Mouse (Mus musculus) forebrain, embryonic 15.5 days (tissue): ENCODE measurements at regions not wholly inside any gene's neighbourhood (a gene's known extent, or its start where the extent isn't known, plus 50 kb on each side); places are given as distances from the start of the nearest gene placed in this dataset.

Experiments used
- ATAC-seq: fragments of 200-750 bp; cut with Nextera tagmentation; replicated peaks from 2 replicates; pipeline ENCODE4 v1.8.0; 2017; ENCODE audit warnings: mild to moderate bottlenecking, moderate TSS enrichment, moderate library complexity
- H3K27ac ChIP-seq: fragments of 300-500 bp; sonication (generic); replicated peaks from 2 replicates; pipeline ENCODE4 v1.5.1; 2015; ENCODE audit warnings: mild to moderate bottlenecking, inconsistent platforms
- H3K27me3 ChIP-seq: fragments of 300-500 bp; sonication (generic); 2 replicates; pipeline ENCODE4 v1.6.1; 2015; ENCODE audit warnings: inconsistent platforms
- H3K36me3 ChIP-seq: fragments of 300-500 bp; sonication (generic); 2 replicates; pipeline ENCODE4 v1.6.1; 2015; ENCODE audit warnings: mild to moderate bottlenecking, inconsistent platforms
- H3K4me1 ChIP-seq: fragments of 300-500 bp; sonication (generic); 2 replicates; pipeline ENCODE4 v1.6.1; 2015; ENCODE audit warnings: inconsistent platforms
- H3K4me2 ChIP-seq: fragments of 300-500 bp; sonication (generic); replicated peaks from 2 replicates; pipeline ENCODE4 v1.6.1; 2015; ENCODE audit warnings: mild to moderate bottlenecking, inconsistent platforms
- H3K4me3 ChIP-seq: fragments of 300-500 bp; sonication (generic); 2 replicates; pipeline ENCODE4 v1.5.1; 2015; ENCODE audit warnings: mild to moderate bottlenecking, inconsistent platforms
- H3K9ac ChIP-seq: fragments of 300-500 bp; sonication (generic); replicated peaks from 2 replicates; pipeline ENCODE4 v1.6.1; 2015; ENCODE audit warnings: mild to moderate bottlenecking, inconsistent platforms
- H3K9me3 ChIP-seq: fragments of 300-500 bp; sonication (generic); 2 replicates; pipeline ENCODE4 v1.6.1; 2016; ENCODE audit warnings: inconsistent platforms
- WGBS: fragments of 180-500 bp; shearing (Covaris S2); methylation state at CpG from one replicate; pipeline ENCODE4 v1.1.7; 2015; ENCODE audit warnings: mixed read lengths; 5-methylcytosine and 5-hydroxymethylcytosine counted together

DNA sequence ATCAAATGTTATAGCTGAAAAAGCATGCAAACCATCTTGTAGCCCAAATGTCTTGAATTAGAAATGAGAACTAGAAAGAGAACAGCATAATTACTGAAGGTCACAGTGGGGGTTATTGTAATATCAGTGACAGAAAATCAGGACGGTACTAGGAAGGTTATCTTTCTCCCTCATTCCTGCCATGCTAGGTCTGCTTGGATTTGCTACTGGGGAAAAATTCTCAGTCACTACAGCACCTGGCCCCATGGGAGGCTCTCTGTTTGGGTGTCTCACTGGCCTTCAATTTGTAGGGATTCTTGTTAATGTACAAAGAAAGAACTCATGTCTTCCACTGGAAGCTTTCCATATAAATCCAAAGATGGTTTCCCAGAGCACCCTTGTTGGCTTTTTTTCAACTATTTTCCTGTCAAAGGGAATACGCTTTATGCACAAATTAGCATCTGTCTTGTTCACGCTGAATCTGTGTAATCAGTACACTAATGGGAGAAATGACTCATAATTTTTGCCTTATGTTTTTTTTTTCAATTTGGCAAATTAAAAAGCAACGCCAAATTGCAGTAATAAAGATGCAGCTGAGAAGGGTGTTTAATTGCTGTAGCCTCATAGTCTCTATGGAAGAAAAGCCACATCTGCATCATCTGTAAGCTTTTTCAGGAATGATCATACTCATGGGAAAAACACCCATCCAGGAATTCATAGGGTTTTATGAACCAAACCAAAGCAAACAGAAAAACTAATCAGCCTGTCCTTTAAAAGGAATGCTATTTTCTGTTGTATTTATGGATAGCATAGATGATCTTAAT, 290.2 kb upstream of the Arhgef26 start:
- WGBS: 47% methylated on average over 4 of the region's 4 CpGs
- Histone ChIP-seq H3K4me2 (no peak overlapping the region), H3K4me3 (no peak overlapping the region), H3K9ac (no peak overlapping the region), H3K27me3 (no peaks in the 10 kb centered on the region), H3K4me1 (no peaks in the 10 kb centered on the region), H3K36me3 (no peaks in the 10 kb centered on the region), H3K9me3 (no peaks in the 10 kb centered on the region), H3K27ac (peak overlapping the region; percentile 65)
- ATAC-seq: peak; percentile 76

GRCm38 (mm10) chr3:62054237-62054636, 283.9 kb upstream of the Arhgef26 start:
- Histone ChIP-seq H3K27me3 (no peaks in the 10 kb centered on the region), H3K4me3 (no peak overlapping the region), H3K4me2 (no peak overlapping the region), H3K9me3 (no peaks in the 10 kb centered on the region), H3K27ac (no peak overlapping the region), H3K4me1 (no peaks in the 10 kb centered on the region), H3K36me3 (no peaks in the 10 kb centered on the region), H3K9ac (no peak overlapping the region)
- peak; percentile 72 for ATAC-seq
- 71% methylated on average over 1 of the region's 1 CpGs for WGBS

GRCm38 (mm10) chr3:62078511-62078910, 259.6 kb upstream of the Arhgef26 start:
- H3K4me3 ChIP-seq: no peak overlapping the region
- 82% methylated on average over 2 of the region's 2 CpGs for WGBS
- ATAC-seq: no peak
- H3K4me1 ChIP-seq: no peaks in the 10 kb centered on the region
- no peak overlapping the region for H3K9ac ChIP-seq
- no peak overlapping the region for H3K4me2 ChIP-seq
- H3K9me3 ChIP-seq: no peaks in the 10 kb centered on the region
- no peaks in the 10 kb centered on the region for H3K27me3 ChIP-seq
- H3K27ac ChIP-seq: no peak overlapping the region
- H3K36me3 ChIP-seq: no peaks in the 10 kb centered on the region

DNA sequence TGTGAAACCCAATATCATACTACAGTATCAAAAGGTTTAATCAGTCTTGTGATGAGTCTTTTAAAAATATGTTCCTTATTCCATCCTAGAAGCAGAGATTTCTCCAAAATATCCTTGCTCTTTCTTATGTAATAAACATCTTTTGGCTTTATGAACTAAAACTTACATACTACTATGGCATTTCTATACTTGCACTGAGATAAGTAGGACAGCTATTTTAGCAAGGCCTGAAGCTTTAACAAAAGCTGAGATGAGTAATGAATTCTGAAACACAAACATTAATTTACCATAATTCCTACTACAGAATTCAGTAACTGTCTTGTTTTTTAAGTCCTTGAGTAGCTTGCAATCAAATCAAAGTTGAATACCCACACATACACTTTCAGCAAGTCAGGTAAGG, 252.6 kb upstream of the Arhgef26 start:
- H3K27me3 ChIP-seq: no peaks in the 10 kb centered on the region
- H3K4me1 ChIP-seq: peaks cover 4% of the 10 kb centered on the region
- H3K9ac ChIP-seq: no peak overlapping the region
- H3K27ac ChIP-seq: no peak overlapping the region
- no peaks in the 10 kb centered on the region for H3K36me3 ChIP-seq
- no peaks in the 10 kb centered on the region for H3K9me3 ChIP-seq
- H3K4me3 ChIP-seq: no peak overlapping the region
- no peak overlapping the region for H3K4me2 ChIP-seq
- ATAC-seq: no peak

DNA sequence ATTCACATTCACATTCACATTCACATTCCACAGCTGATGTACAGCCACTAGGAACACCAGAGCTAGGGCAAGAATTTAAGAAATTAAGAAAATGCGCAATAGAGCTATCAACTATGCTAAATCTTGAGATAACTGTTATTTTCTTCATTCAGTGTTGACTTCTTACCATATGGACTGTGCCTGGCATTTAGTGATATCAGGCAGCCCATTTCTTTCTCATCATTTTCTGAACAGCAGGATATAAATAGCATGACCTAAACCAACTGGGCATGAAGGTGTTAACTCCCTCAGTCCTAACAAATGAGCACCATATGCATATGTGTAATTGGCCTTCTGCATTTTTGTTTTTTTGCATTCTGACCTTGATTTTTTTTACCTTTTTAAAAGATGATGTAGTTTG, 250.9 kb upstream of the Arhgef26 start:
- Histone ChIP-seq H3K4me1 (peaks cover 4% of the 10 kb centered on the region), H3K4me3 (no peak overlapping the region), H3K36me3 (no peaks in the 10 kb centered on the region), H3K9ac (no peak overlapping the region), H3K9me3 (no peaks in the 10 kb centered on the region), H3K27me3 (no peaks in the 10 kb centered on the region), H3K27ac (peak overlapping the region; percentile 15; the same call in 1 of the 2 replicates), H3K4me2 (no peak overlapping the region)
- peak; percentile 70 for ATAC-seq
- WGBS: 50% methylated on average over 1 of the region's 1 CpGs

DNA sequence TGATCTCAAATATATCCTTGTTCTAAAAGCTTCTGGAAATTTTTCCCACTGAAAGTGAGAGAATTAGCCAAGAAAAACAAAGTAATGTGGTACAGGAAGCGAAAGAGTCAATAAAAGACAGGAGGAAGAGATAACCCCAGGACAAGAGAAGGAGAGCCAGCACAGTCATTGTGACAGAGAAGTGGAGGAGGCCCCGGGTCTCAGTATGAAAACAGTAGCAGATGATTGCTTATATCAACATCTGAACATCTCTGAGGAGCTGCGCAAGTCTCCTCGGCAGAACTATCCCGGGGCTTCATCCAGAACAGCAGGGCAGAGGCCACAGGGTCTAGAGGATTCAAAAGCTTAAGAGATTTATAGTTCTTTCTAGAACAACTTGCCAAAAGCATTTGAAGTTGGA, 235.0 kb upstream of the Arhgef26 start:
- H3K27ac ChIP-seq: no peak overlapping the region
- WGBS: 83% methylated on average over 5 of the region's 5 CpGs
- H3K36me3 ChIP-seq: no peaks in the 10 kb centered on the region
- H3K27me3 ChIP-seq: no peaks in the 10 kb centered on the region
- H3K9me3 ChIP-seq: no peaks in the 10 kb centered on the region
- H3K4me2 ChIP-seq: no peak overlapping the region
- H3K4me1 ChIP-seq: no peaks in the 10 kb centered on the region
- ATAC-seq: no peak
- H3K9ac ChIP-seq: no peak overlapping the region
- no peak overlapping the region for H3K4me3 ChIP-seq

GRCm38 (mm10) chr3:62103872-62104271, 234.3 kb upstream of the Arhgef26 start:
- Histone ChIP-seq H3K9ac (no peak overlapping the region), H3K27me3 (no peaks in the 10 kb centered on the region), H3K27ac (no peak overlapping the region), H3K36me3 (no peaks in the 10 kb centered on the region), H3K4me1 (no peaks in the 10 kb centered on the region), H3K4me3 (no peak overlapping the region), H3K4me2 (no peak overlapping the region), H3K9me3 (no peaks in the 10 kb centered on the region)
- ATAC-seq: no peak

DNA sequence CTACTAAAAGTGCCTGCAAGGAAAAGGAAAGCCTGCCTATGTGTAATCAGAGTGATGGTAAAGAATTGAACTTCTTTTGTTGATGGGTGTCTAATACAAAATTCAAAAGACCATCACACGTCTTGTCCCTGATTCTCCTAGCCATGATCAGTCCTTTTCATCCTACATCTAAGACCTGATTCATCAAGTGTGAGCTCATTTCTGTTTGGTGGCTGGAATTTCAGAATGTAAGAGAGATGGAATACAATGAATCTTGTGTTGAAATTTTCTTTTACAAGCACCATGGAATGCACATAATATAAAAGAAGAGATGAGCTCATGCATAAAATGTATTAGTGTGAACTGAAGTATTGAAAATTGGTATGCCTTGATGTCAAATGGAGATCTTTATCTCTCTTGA, 233.6 kb upstream of the Arhgef26 start:
- ATAC-seq: no peak
- no peaks in the 10 kb centered on the region for H3K4me1 ChIP-seq
- H3K27me3 ChIP-seq: no peaks in the 10 kb centered on the region
- WGBS: 5% methylated on average over 1 of the region's 1 CpGs
- no peaks in the 10 kb centered on the region for H3K36me3 ChIP-seq
- no peaks in the 10 kb centered on the region for H3K9me3 ChIP-seq
- H3K4me2 ChIP-seq: no peak overlapping the region
- no peak overlapping the region for H3K4me3 ChIP-seq
- no peak overlapping the region for H3K27ac ChIP-seq
- no peak overlapping the region for H3K9ac ChIP-seq

- H3K4me2 ChIP-seq: no peak overlapping the region
- no peaks in the 10 kb centered on the region for H3K36me3 ChIP-seq
- no peaks in the 10 kb centered on the region for H3K9me3 ChIP-seq
- H3K27me3 ChIP-seq: no peaks in the 10 kb centered on the region
- ATAC-seq: no peak
- H3K4me3 ChIP-seq: no peak overlapping the region
- no peaks in the 10 kb centered on the region for H3K4me1 ChIP-seq
- no peak overlapping the region for H3K27ac ChIP-seq
- no peak overlapping the region for H3K9ac ChIP-seq
Measured at GRCm38 (mm10) chr3:62107339-62107738, 230.8 kb upstream of the Arhgef26 start.
